Mouse (Mus musculus): ENCODE results near the gene Scgb1b10. TPM values are rescaled to one million over a fixed set of nuclear protein-coding genes. Genes with fewer than 3 reads are reported as not detected.
"Not testable (repeated sequence)": the region's sequence is repeated elsewhere in the genome, so short reads cannot be mapped to it uniquely, and the experiment has no call there.

The Scgb1b10 gene
- not detected for total RNA-seq (2022)

DNA sequence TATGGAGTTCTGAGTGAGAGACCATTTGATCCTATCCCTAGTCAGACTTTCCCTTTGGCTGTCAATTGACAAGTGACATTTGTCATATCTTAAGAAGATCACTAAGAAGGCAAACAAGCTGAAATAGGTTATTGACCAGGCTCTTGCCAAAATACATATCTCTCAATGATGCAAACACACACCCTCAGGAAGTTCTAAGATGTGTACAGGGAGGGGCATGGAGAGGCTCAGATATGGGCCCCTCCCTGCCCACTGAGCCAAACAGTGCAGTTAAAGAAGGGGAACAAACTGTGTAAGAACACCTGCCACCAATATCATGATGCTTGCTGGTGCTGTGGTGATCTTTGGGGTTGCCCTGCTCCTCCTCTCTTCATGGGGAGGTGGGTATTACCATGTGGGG lies at the start of gene Scgb1b10:
TSS of gene Scgb1b10 (plus strand) at position 301 of the 400 bp plus-strand sequence.
- DNase-seq, result not testable (repeated sequence)

Other genes starting within 250 kb of the Scgb1b10 start
- not detected for gene Scgb2b11, start 110.3 kb downstream of the Scgb1b10 start, total RNA-seq (2022)
- not detected for gene Scgb1b11, start 122.0 kb downstream of the Scgb1b10 start, total RNA-seq (2022)
- gene Scgb2b12, start 226.4 kb downstream of the Scgb1b10 start, total RNA-seq (2022), result not detected
- not detected for gene Scgb1b12, start 233.3 kb downstream of the Scgb1b10 start, total RNA-seq (2022)

Measured in adrenal gland, adult 8-10 months (tissue).